Mouse (Mus musculus): ENCODE data around the gene Avpi1. TPM values are rescaled to one million over a fixed set of nuclear protein-coding genes. Genes with fewer than 3 reads are reported as not detected.
"Not testable (repeated sequence)": the region's sequence is repeated elsewhere in the genome, so short reads cannot be mapped to it uniquely, and the experiment has no call there.

Gene Avpi1
- polyA plus RNA-seq, 1 experiment from 2014 or later = 22.9 TPM

- WGBS = 25% methylated on average over 14 of the region's 14 CpGs
- H3K36me3 ChIP-seq (replicated peaks; ENCODE audit: control insufficient read depth, insufficient read depth, low read depth, low read length) = no peaks in the 10 kb centered on the region
- H3K27ac ChIP-seq (replicated peaks; ENCODE audit: low read depth, low read length) = peak overlapping the region; percentile 3; the same call in 1 of the 2 replicates
- no peaks in the 10 kb centered on the region for H3K9me3 ChIP-seq (replicated peaks; ENCODE audit: control insufficient read depth, low read length)
- peak overlapping the region; percentile 0; the same call in 1 of the 2 replicates for H3K4me2 ChIP-seq (ENCODE audit: low read depth, low read length)
- peak; percentile 64 for DNase-seq (ENCODE audit: low spot score)
- H3K9ac ChIP-seq (replicated peaks; ENCODE audit: low read length) = no peak overlapping the region
- H3K27me3 ChIP-seq (ENCODE audit: control insufficient read depth, insufficient read depth, low read length) = no peaks in the 10 kb centered on the region
- peak overlapping the region; percentile 2 for H3K4me3 ChIP-seq (ENCODE audit: low read depth, low read length)
- peaks cover 4% of the 10 kb centered on the region; the same call in 1 of the 2 replicates for H3K4me1 ChIP-seq (ENCODE audit: control insufficient read depth, insufficient read depth, low read length)
- no peak for ATAC-seq (replicated peaks; ENCODE audit: insufficient number of reproducible peaks, low FRiP score, low TSS enrichment, low read depth)
Measured at GRCm38 (mm10) chr19:42089103-42089747, 39.6 kb downstream of the Avpi1 start.

GRCm38 (mm10) chr19:42086166-42086565 is 42.7 kb downstream of the Avpi1 start, which contains the start of gene Morn4:
TSS of gene Morn4 (minus strand) at chr19:42086357.
- peak within 1 kb of the TSS; percentile 60 for H3K4me3 ChIP-seq (ENCODE audit: low read depth, low read length)
- DNase-seq (ENCODE audit: low spot score) = peak; percentile 95
- peaks cover under 1% of the 10 kb centered on the region; the same call in 1 of the 2 replicates for H3K4me1 ChIP-seq (ENCODE audit: control insufficient read depth, insufficient read depth, low read length)
- under 1% methylated on average over 21 of the region's 21 CpGs for WGBS
- no peak within 1 kb of the TSS for H3K27ac ChIP-seq (replicated peaks; ENCODE audit: low read depth, low read length)
- H3K27me3 ChIP-seq (ENCODE audit: control insufficient read depth, insufficient read depth, low read length) = no peaks in the 10 kb centered on the region
- H3K9ac ChIP-seq (replicated peaks; ENCODE audit: low read length) = peak within 1 kb of the TSS; percentile 51
- H3K36me3 ChIP-seq (replicated peaks; ENCODE audit: control insufficient read depth, insufficient read depth, low read depth, low read length) = no peaks in the 10 kb centered on the region
- H3K9me3 ChIP-seq (replicated peaks; ENCODE audit: control insufficient read depth, low read length) = no peaks in the 10 kb centered on the region
- peak within 1 kb of the TSS; percentile 72 for H3K4me2 ChIP-seq (ENCODE audit: low read depth, low read length)
- ATAC-seq (replicated peaks; ENCODE audit: insufficient number of reproducible peaks, low FRiP score, low TSS enrichment, low read depth) = peak; percentile 88

- H3K36me3 ChIP-seq (replicated peaks; ENCODE audit: control insufficient read depth, insufficient read depth, low read depth, low read length) = no peaks in the 10 kb centered on the region
- H3K4me3 ChIP-seq (ENCODE audit: low read depth, low read length) = peak overlapping the region; percentile 60
- H3K9me3 ChIP-seq (replicated peaks; ENCODE audit: control insufficient read depth, low read length) = no peaks in the 10 kb centered on the region
- no peak overlapping the region for H3K27ac ChIP-seq (replicated peaks; ENCODE audit: low read depth, low read length)
- no peaks in the 10 kb centered on the region for H3K4me1 ChIP-seq (ENCODE audit: control insufficient read depth, insufficient read depth, low read length)
- WGBS = 10% methylated on average over 10 of the region's 10 CpGs
- ATAC-seq (replicated peaks; ENCODE audit: insufficient number of reproducible peaks, low FRiP score, low TSS enrichment, low read depth) (no peak), DNase-seq (ENCODE audit: low spot score) (peak; percentile 4)
- peak overlapping the region; percentile 51 for H3K9ac ChIP-seq (replicated peaks; ENCODE audit: low read length)
- H3K4me2 ChIP-seq (ENCODE audit: low read depth, low read length) = peak overlapping the region; percentile 72
- H3K27me3 ChIP-seq (ENCODE audit: control insufficient read depth, insufficient read depth, low read length) = no peaks in the 10 kb centered on the region
Measured at GRCm38 (mm10) chr19:42085690-42086089, 43.2 kb downstream of the Avpi1 start.

- WGBS = 95% methylated on average over 5 of the region's 5 CpGs
- not testable (repeated sequence) for ATAC-seq (replicated peaks; ENCODE audit: insufficient number of reproducible peaks, low FRiP score, low TSS enrichment, low read depth)
Measured at GRCm38 (mm10) chr19:42081613-42082012, 47.2 kb downstream of the Avpi1 start.

GRCm38 (mm10) chr19:42080469-42080868 is 48.4 kb downstream of the Avpi1 start:
- Histone ChIP-seq H3K27me3 (ENCODE audit: control insufficient read depth, insufficient read depth, low read length) (no peaks in the 10 kb centered on the region), H3K4me1 (ENCODE audit: control insufficient read depth, insufficient read depth, low read length) (no peaks in the 10 kb centered on the region), H3K4me3 (ENCODE audit: low read depth, low read length) (no peak overlapping the region), H3K27ac (replicated peaks; ENCODE audit: low read depth, low read length) (no peak overlapping the region), H3K9ac (replicated peaks; ENCODE audit: low read length) (no peak overlapping the region), H3K36me3 (replicated peaks; ENCODE audit: control insufficient read depth, insufficient read depth, low read depth, low read length) (no peaks in the 10 kb centered on the region), H3K4me2 (ENCODE audit: low read depth, low read length) (no peak overlapping the region), H3K9me3 (replicated peaks; ENCODE audit: control insufficient read depth, low read length) (no peaks in the 10 kb centered on the region)
- no peak for ATAC-seq (replicated peaks; ENCODE audit: insufficient number of reproducible peaks, low FRiP score, low TSS enrichment, low read depth)
- DNase-seq (ENCODE audit: low spot score) = no peak
- WGBS = 84% methylated on average over 11 of the region's 11 CpGs

More at GRCm38 (mm10) chr19:42081613-42082012, 47.2 kb downstream of the Avpi1 start:
- H3K4me1 ChIP-seq (ENCODE audit: control insufficient read depth, insufficient read depth, low read length); DNase-seq (ENCODE audit: low spot score); H3K27me3 ChIP-seq (ENCODE audit: control insufficient read depth, insufficient read depth, low read length); H3K36me3 ChIP-seq (replicated peaks; ENCODE audit: control insufficient read depth, insufficient read depth, low read depth, low read length); H3K4me3 ChIP-seq (ENCODE audit: low read depth, low read length); H3K9ac ChIP-seq (replicated peaks; ENCODE audit: low read length); H3K27ac ChIP-seq (replicated peaks; ENCODE audit: low read depth, low read length); H3K4me2 ChIP-seq (ENCODE audit: low read depth, low read length); H3K9me3 ChIP-seq (replicated peaks; ENCODE audit: control insufficient read depth, low read length): not testable (repeated sequence)

GRCm38 (mm10) chr19:42079950-42080349 is 48.9 kb downstream of the Avpi1 start:
- ATAC-seq (replicated peaks; ENCODE audit: insufficient number of reproducible peaks, low FRiP score, low TSS enrichment, low read depth) (no peak), DNase-seq (ENCODE audit: low spot score) (no peak)
- Histone ChIP-seq H3K4me3 (ENCODE audit: low read depth, low read length) (no peak overlapping the region), H3K4me2 (ENCODE audit: low read depth, low read length) (no peak overlapping the region), H3K9me3 (replicated peaks; ENCODE audit: control insufficient read depth, low read length) (no peaks in the 10 kb centered on the region), H3K27me3 (ENCODE audit: control insufficient read depth, insufficient read depth, low read length) (no peaks in the 10 kb centered on the region), H3K4me1 (ENCODE audit: control insufficient read depth, insufficient read depth, low read length) (no peaks in the 10 kb centered on the region), H3K27ac (replicated peaks; ENCODE audit: low read depth, low read length) (no peak overlapping the region), H3K9ac (replicated peaks; ENCODE audit: low read length) (no peak overlapping the region), H3K36me3 (replicated peaks; ENCODE audit: control insufficient read depth, insufficient read depth, low read depth, low read length) (no peaks in the 10 kb centered on the region)
- 76% methylated on average over 5 of the region's 5 CpGs for WGBS

GRCm38 (mm10) chr19:42079006-42079405 is 49.9 kb downstream of the Avpi1 start:
- WGBS = 93% methylated on average over 12 of the region's 12 CpGs
- H3K4me3 ChIP-seq (ENCODE audit: low read depth, low read length) = no peak overlapping the region
- DNase-seq (ENCODE audit: low spot score) = no peak
- ATAC-seq (replicated peaks; ENCODE audit: insufficient number of reproducible peaks, low FRiP score, low TSS enrichment, low read depth) = no peak
- no peaks in the 10 kb centered on the region for H3K4me1 ChIP-seq (ENCODE audit: control insufficient read depth, insufficient read depth, low read length)
- no peaks in the 10 kb centered on the region for H3K27me3 ChIP-seq (ENCODE audit: control insufficient read depth, insufficient read depth, low read length)
- H3K27ac ChIP-seq (replicated peaks; ENCODE audit: low read depth, low read length) = no peak overlapping the region
- H3K4me2 ChIP-seq (ENCODE audit: low read depth, low read length) = no peak overlapping the region
- H3K36me3 ChIP-seq (replicated peaks; ENCODE audit: control insufficient read depth, insufficient read depth, low read depth, low read length) = no peaks in the 10 kb centered on the region
- no peaks in the 10 kb centered on the region for H3K9me3 ChIP-seq (replicated peaks; ENCODE audit: control insufficient read depth, low read length)
- H3K9ac ChIP-seq (replicated peaks; ENCODE audit: low read length) = no peak overlapping the region

- H3K4me3 ChIP-seq (ENCODE audit: low read depth, low read length) = no peak overlapping the region
- no peak overlapping the region for H3K9ac ChIP-seq (replicated peaks; ENCODE audit: low read length)
- H3K4me1 ChIP-seq (ENCODE audit: control insufficient read depth, insufficient read depth, low read length) = no peaks in the 10 kb centered on the region
- DNase-seq (ENCODE audit: low spot score) = no peak
- no peak for ATAC-seq (replicated peaks; ENCODE audit: insufficient number of reproducible peaks, low FRiP score, low TSS enrichment, low read depth)
- no peaks in the 10 kb centered on the region for H3K27me3 ChIP-seq (ENCODE audit: control insufficient read depth, insufficient read depth, low read length)
- H3K9me3 ChIP-seq (replicated peaks; ENCODE audit: control insufficient read depth, low read length) = no peaks in the 10 kb centered on the region
- H3K27ac ChIP-seq (replicated peaks; ENCODE audit: low read depth, low read length) = no peak overlapping the region
- WGBS = 93% methylated on average over 8 of the region's 8 CpGs
- H3K4me2 ChIP-seq (ENCODE audit: low read depth, low read length) = no peak overlapping the region
- no peaks in the 10 kb centered on the region for H3K36me3 ChIP-seq (replicated peaks; ENCODE audit: control insufficient read depth, insufficient read depth, low read depth, low read length)
Measured at GRCm38 (mm10) chr19:42078566-42078965, 50.3 kb downstream of the Avpi1 start.

All from embryonic facial prominence, embryonic 11.5 days (tissue).